Mouse (Mus musculus) lung, embryonic 14.5 days (tissue): Measurements from ENCODE around the gene Trafd1. TPM values are rescaled to one million over a fixed set of nuclear protein-coding genes. Genes with fewer than 3 reads are reported as not detected.

ENCODE experiments used
- ATAC-seq: fragments of 200-750 bp; cut with Nextera tagmentation; 2 replicates; pipeline ENCODE4 v1.8.0; 2017; ENCODE audit warnings: mild to moderate bottlenecking, moderate TSS enrichment, moderate library complexity; ENCODE audit not compliant: insufficient read depth
- DNase-seq: peaks from one replicate; pipeline ENCODE4 v3.0.0-alpha.2; 2015
- H3K27ac ChIP-seq: fragments of 300-500 bp; sonication (generic); 2 replicates; pipeline ENCODE4 v1.5.1; 2014; ENCODE audit warnings: low read depth, mild to moderate bottlenecking, moderate library complexity
- H3K27me3 ChIP-seq: fragments of 300-500 bp; sonication (generic); 2 replicates; pipeline ENCODE4 v1.6.1; 2014; ENCODE audit warnings: low read length, control low read depth; ENCODE audit not compliant: insufficient read depth
- H3K36me3 ChIP-seq: fragments of 300-500 bp; sonication (generic); 2 replicates; pipeline ENCODE4 v1.6.1; 2014; ENCODE audit warnings: control low read depth; ENCODE audit not compliant: insufficient read depth
- H3K4me1 ChIP-seq: fragments of 300-500 bp; sonication (generic); 2 replicates; pipeline ENCODE4 v1.6.1; 2014; ENCODE audit warnings: antibody characterized with exemption, control low read depth; ENCODE audit not compliant: insufficient read depth
- H3K4me2 ChIP-seq: fragments of 300-500 bp; sonication (generic); 2 replicates; pipeline ENCODE4 v1.6.1; 2014; ENCODE audit warnings: mild to moderate bottlenecking
- H3K4me3 ChIP-seq: fragments of 300-500 bp; sonication (generic); 2 replicates; pipeline ENCODE4 v1.5.1; 2014; ENCODE audit warnings: low read depth, low read length
- H3K9ac ChIP-seq: fragments of 300-500 bp; sonication (generic); 2 replicates; pipeline ENCODE4 v1.6.1; 2014
- H3K9me3 ChIP-seq: fragments of 300-500 bp; sonication (generic); 2 replicates; pipeline ENCODE4 v1.6.1; 2016; ENCODE audit warnings: low read depth, low read length, control low read depth
- CTCF ChIP-seq: IDR thresholded peaks from 2 replicates; pipeline ENCODE4 v1.5.1; 2016; ENCODE audit warnings: antibody characterized with exemption, low read depth
- WGBS: fragments of 180-500 bp; shearing (Covaris S2); extraction: QIAGEN DNeasy Blood & Tissue Kit; methylation state at CpG from one replicate; pipeline ENCODE4 v1.1.7; 2014; 5-methylcytosine and 5-hydroxymethylcytosine counted together
- polyA plus RNA-seq: library from polyadenylated mRNA; unstranded; fragments of >200 nt; fragmentation: Nextera tagmentation; extraction: Ambion mirVana; gene quantifications from 2 replicates; pipeline ENCODE4 v1.2.1, GENCODE M21; 2014

Trafd1 gene
- polyA plus RNA-seq, 1 experiment from 2014 or later = 60.8 TPM

GRCm38 (mm10) chr5:121400849-121401248 is 15.4 kb upstream of the Trafd1 start:
- TF ChIP-seq CTCF = no peak
- no peaks in the 10 kb centered on the region for H3K27me3 ChIP-seq
- peaks cover 21% of the 10 kb centered on the region; the same call in 1 of the 2 replicates for H3K36me3 ChIP-seq
- H3K4me3 ChIP-seq = no peak overlapping the region
- no peak overlapping the region for H3K4me2 ChIP-seq
- ATAC-seq (no peak), DNase-seq (no peak)
- WGBS = 84% methylated on average over 5 of the region's 5 CpGs
- H3K4me1 ChIP-seq = peaks cover 7% of the 10 kb centered on the region; the same call in 1 of the 2 replicates
- H3K27ac ChIP-seq = no peak overlapping the region
- H3K9ac ChIP-seq = no peak overlapping the region
- no peaks in the 10 kb centered on the region for H3K9me3 ChIP-seq

- Histone ChIP-seq H3K27ac (no peak overlapping the region), H3K9ac (no peak overlapping the region), H3K36me3 (peaks cover 21% of the 10 kb centered on the region; the same call in 1 of the 2 replicates), H3K9me3 (no peaks in the 10 kb centered on the region), H3K4me2 (no peak overlapping the region), H3K4me3 (no peak overlapping the region), H3K4me1 (peaks cover 7% of the 10 kb centered on the region; the same call in 1 of the 2 replicates), H3K27me3 (no peaks in the 10 kb centered on the region)
- 50% methylated on average over 5 of the region's 5 CpGs for WGBS
- peak; percentile 8 for DNase-seq
- no peak for TF ChIP-seq CTCF
- ATAC-seq = no peak
These were observed 14.6 kb upstream of the Trafd1 start for GRCm38 (mm10) chr5:121400064-121400463.

- Histone ChIP-seq H3K9me3 (no peaks in the 10 kb centered on the region), H3K27me3 (no peaks in the 10 kb centered on the region), H3K4me2 (peak overlapping the region; percentile 93), H3K36me3 (peaks cover 21% of the 10 kb centered on the region; the same call in 1 of the 2 replicates), H3K4me3 (peak overlapping the region; percentile 97), H3K27ac (no peak overlapping the region), H3K9ac (no peak overlapping the region), H3K4me1 (peaks cover 7% of the 10 kb centered on the region; the same call in 1 of the 2 replicates)
- 88% methylated on average over 5 of the region's 5 CpGs for WGBS
- no peak for TF ChIP-seq CTCF
- ATAC-seq (no peak), DNase-seq (no peak)
These were observed 14.1 kb upstream of the Trafd1 start for GRCm38 (mm10) chr5:121399540-121399939.

GRCm38 (mm10) chr5:121398965-121399462 is 13.6 kb upstream of the Trafd1 start:
- Histone ChIP-seq H3K4me1 (peaks cover 7% of the 10 kb centered on the region; the same call in 1 of the 2 replicates), H3K4me2 (peak overlapping the region; percentile 93), H3K4me3 (peak overlapping the region; percentile 97), H3K9ac (peak overlapping the region; percentile 76), H3K27me3 (no peaks in the 10 kb centered on the region), H3K36me3 (peaks cover 19% of the 10 kb centered on the region; the same call in 1 of the 2 replicates), H3K27ac (no peak overlapping the region), H3K9me3 (no peaks in the 10 kb centered on the region)
- no peak for DNase-seq
- WGBS = 42% methylated on average over 9 of the region's 9 CpGs
- no peak for ATAC-seq
- no peak for TF ChIP-seq CTCF

GRCm38 (mm10) chr5:121398146-121398964 is 12.9 kb upstream of the Trafd1 start:
- peak overlapping the region; percentile 97 for H3K4me3 ChIP-seq
- peak; percentile 17 for DNase-seq
- no peaks in the 10 kb centered on the region for H3K27me3 ChIP-seq
- peak overlapping the region; percentile 12; the same call in 1 of the 2 replicates for H3K27ac ChIP-seq
- TF ChIP-seq CTCF = no peak
- peak overlapping the region; percentile 76 for H3K9ac ChIP-seq
- ATAC-seq = peak; percentile 75
- H3K4me1 ChIP-seq = peaks cover 7% of the 10 kb centered on the region; the same call in 1 of the 2 replicates
- H3K36me3 ChIP-seq = peaks cover 16% of the 10 kb centered on the region; the same call in 1 of the 2 replicates
- H3K4me2 ChIP-seq = peak overlapping the region; percentile 93
- H3K9me3 ChIP-seq = no peaks in the 10 kb centered on the region
- under 1% methylated on average over 64 of the region's 67 CpGs for WGBS

- peak within 1 kb of the TSS; percentile 76 for H3K9ac ChIP-seq
- no peaks in the 10 kb centered on the region for H3K27me3 ChIP-seq
- H3K36me3 ChIP-seq = peaks cover 12% of the 10 kb centered on the region; the same call in 1 of the 2 replicates
- no peak for TF ChIP-seq CTCF
- H3K4me3 ChIP-seq = peak within 1 kb of the TSS; percentile 97
- DNase-seq (peak; percentile 100), ATAC-seq (peak; percentile 97)
- no peaks in the 10 kb centered on the region for H3K9me3 ChIP-seq
- peak within 1 kb of the TSS; percentile 93 for H3K27ac ChIP-seq
- 8% methylated on average over 53 of the region's 53 CpGs for WGBS
- peaks cover 7% of the 10 kb centered on the region; the same call in 1 of the 2 replicates for H3K4me1 ChIP-seq
- peak within 1 kb of the TSS; percentile 93 for H3K4me2 ChIP-seq
These were observed 12.0 kb upstream of the Trafd1 start, which contains the start of gene Naa25 for GRCm38 (mm10) chr5:121397187-121398145. TSS of gene Naa25 (plus strand) at chr5:121397936.
